Mouse (Mus musculus) embryonic facial prominence, embryonic 14.5 days (tissue): ENCODE results near the gene Ror1. TPM values are rescaled to one million over a fixed set of nuclear protein-coding genes. Genes with fewer than 3 reads are reported as not detected.

Source experiments
- ATAC-seq: fragments of 200-750 bp; cut with Nextera tagmentation; 2 replicates; pipeline ENCODE4 v1.8.0; 2017; ENCODE audit warnings: low read depth, moderate number of reproducible peaks, moderate TSS enrichment
- DNase-seq: peaks from one replicate; pipeline ENCODE4 v3.0.0-alpha.2; 2015; ENCODE audit warnings: low spot score
- H3K27ac ChIP-seq: fragments of 300-500 bp; sonication (generic); replicated peaks from 2 replicates; pipeline ENCODE4 v1.5.1; 2014; ENCODE audit warnings: low read depth, mild to moderate bottlenecking, low read length, moderate library complexity
- H3K27me3 ChIP-seq: fragments of 300-500 bp; sonication (generic); replicated peaks from 2 replicates; pipeline ENCODE4 v1.6.1; 2014; ENCODE audit warnings: low read length; ENCODE audit not compliant: control insufficient read depth, insufficient read depth
- H3K36me3 ChIP-seq: fragments of 300-500 bp; sonication (generic); 2 replicates; pipeline ENCODE4 v1.6.1; 2014; ENCODE audit warnings: low read length, mixed read lengths; ENCODE audit not compliant: control insufficient read depth, insufficient read depth
- H3K4me1 ChIP-seq: fragments of 300-500 bp; sonication (generic); 2 replicates; pipeline ENCODE4 v1.6.1; 2014; ENCODE audit warnings: antibody characterized with exemption, low read length; ENCODE audit not compliant: control insufficient read depth, insufficient read depth
- H3K4me2 ChIP-seq: fragments of 300-500 bp; sonication (generic); 2 replicates; pipeline ENCODE4 v1.6.1; 2014; ENCODE audit warnings: low read depth, mild to moderate bottlenecking, low read length, moderate library complexity, mixed read lengths
- H3K4me3 ChIP-seq: fragments of 300-500 bp; sonication (generic); 2 replicates; pipeline ENCODE4 v1.5.1; 2014; ENCODE audit warnings: low read depth, mild to moderate bottlenecking, low read length
- H3K9ac ChIP-seq: fragments of 300-500 bp; sonication (generic); 2 replicates; pipeline ENCODE4 v1.6.1; 2014; ENCODE audit warnings: low read depth, mild to moderate bottlenecking, low read length, moderate library complexity, mixed read lengths
- H3K9me3 ChIP-seq: fragments of 300-500 bp; sonication (generic); 2 replicates; pipeline ENCODE4 v1.6.1; 2016; ENCODE audit warnings: low read length; ENCODE audit not compliant: control insufficient read depth
- WGBS: fragments of 180-500 bp; shearing (Covaris S2); extraction: QIAGEN DNeasy Blood & Tissue Kit; methylation state at CpG from one replicate; pipeline ENCODE4 v1.1.7; 2014; 5-methylcytosine and 5-hydroxymethylcytosine counted together
- polyA plus RNA-seq: library from polyadenylated mRNA; unstranded; fragments of >200 nt; fragmentation: Nextera tagmentation; extraction: Ambion mirVana; gene quantifications from 2 replicates; pipeline ENCODE4 v1.2.1, GENCODE M21; 2014

Gene Ror1
- polyA plus RNA-seq, 1 experiment from 2014 or later = 10.2 TPM

DNA sequence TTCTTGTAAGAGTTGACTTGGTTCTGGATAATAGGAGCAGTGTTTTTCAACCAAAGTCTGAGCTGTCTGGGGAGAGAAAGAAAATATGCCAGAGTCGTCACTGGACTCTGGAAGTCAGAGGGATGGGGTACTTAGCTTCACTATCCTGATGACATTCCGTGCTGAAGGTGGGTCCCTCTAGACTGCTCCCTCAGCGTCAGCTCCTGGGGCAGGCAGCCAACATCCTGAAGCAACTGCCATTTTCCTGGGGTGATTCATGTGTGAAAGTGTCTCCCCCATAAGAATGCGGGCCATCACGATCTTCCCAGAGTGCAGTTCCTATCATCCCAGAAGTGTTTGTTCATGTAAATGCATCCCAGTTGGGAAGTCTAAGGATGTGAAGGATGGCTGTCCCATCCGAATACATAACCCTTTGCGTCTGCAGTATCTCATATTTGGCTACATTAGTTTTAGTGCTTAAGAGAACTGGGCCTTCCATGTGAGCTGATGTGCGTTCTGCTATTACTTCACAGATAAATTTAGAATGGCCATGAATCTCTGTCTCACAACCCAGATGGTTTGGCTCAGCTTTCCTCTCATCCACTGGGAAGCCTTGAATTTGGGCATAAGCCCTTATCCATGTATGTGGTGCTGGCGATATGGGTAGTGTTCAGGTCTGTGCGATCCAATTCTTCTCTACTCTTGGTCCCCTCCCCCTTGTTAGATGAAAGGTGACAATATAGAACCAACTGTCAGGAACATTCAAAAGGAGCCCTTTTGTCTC, 216.4 kb downstream of the Ror1 start:
- Histone ChIP-seq H3K4me2 (no peak overlapping the region), H3K36me3 (no peaks in the 10 kb centered on the region), H3K27ac (no peak overlapping the region), H3K4me3 (no peak overlapping the region), H3K27me3 (no peaks in the 10 kb centered on the region), H3K4me1 (peaks cover 8% of the 10 kb centered on the region; the same call in 1 of the 2 replicates), H3K9ac (no peak overlapping the region), H3K9me3 (no peaks in the 10 kb centered on the region)
- WGBS = 71% methylated on average over 10 of the region's 10 CpGs
- no peak for ATAC-seq
- DNase-seq = no peak

DNA sequence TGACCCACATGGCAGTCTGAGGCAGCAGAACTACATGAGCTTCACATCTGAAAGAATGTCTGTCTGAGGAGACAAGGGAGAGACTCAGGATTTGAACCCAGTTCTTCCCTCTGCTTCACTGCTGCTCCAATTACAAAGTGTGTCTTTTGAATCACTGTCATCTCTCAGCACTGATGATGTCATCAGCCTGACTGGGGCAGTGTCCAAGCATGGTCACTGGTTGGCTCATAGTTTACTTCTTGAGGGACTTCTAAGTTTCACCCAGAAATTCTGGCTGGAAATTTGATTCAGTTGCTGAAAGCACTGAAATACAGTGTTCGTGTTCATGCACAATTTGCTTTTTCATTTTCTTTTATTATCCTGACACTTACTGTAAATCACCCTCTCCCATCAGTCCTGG, 219.5 kb downstream of the Ror1 start:
- 49% methylated on average over 1 of the region's 1 CpGs for WGBS
- Histone ChIP-seq H3K9ac (no peak overlapping the region), H3K36me3 (no peaks in the 10 kb centered on the region), H3K9me3 (no peaks in the 10 kb centered on the region), H3K4me1 (no peaks in the 10 kb centered on the region), H3K4me2 (no peak overlapping the region), H3K4me3 (no peak overlapping the region), H3K27ac (no peak overlapping the region), H3K27me3 (no peaks in the 10 kb centered on the region)
- no peak for ATAC-seq
- DNase-seq = peak; percentile 11

DNA sequence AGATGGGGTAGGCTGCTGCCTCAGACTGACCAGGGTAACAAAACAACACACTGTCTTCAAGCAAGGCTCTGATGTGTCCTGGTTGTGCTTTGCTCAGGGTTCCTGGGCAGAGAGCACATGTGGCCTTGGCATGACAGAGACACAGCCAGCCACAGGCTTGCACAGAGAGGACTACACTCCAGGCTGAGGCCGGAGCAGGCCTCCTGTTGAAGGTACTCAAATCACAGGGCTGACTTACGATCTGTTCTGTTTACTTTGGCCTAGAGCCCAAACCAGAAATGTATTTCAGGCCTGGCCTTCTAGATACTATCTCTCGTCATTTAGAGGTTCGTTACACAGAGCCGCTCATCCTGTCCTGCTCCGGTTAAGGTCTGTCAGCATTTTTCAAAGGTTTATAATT, 226.2 kb downstream of the Ror1 start:
- WGBS = 26% methylated on average over 6 of the region's 6 CpGs
- Histone ChIP-seq H3K9ac (no peak overlapping the region), H3K36me3 (no peaks in the 10 kb centered on the region), H3K9me3 (no peaks in the 10 kb centered on the region), H3K27me3 (no peaks in the 10 kb centered on the region), H3K4me3 (no peak overlapping the region), H3K4me1 (peaks cover 10% of the 10 kb centered on the region), H3K27ac (no peak overlapping the region; the same call in 1 of the 2 replicates), H3K4me2 (no peak overlapping the region)
- peak; percentile 83 for ATAC-seq
- peak; percentile 89 for DNase-seq

DNA sequence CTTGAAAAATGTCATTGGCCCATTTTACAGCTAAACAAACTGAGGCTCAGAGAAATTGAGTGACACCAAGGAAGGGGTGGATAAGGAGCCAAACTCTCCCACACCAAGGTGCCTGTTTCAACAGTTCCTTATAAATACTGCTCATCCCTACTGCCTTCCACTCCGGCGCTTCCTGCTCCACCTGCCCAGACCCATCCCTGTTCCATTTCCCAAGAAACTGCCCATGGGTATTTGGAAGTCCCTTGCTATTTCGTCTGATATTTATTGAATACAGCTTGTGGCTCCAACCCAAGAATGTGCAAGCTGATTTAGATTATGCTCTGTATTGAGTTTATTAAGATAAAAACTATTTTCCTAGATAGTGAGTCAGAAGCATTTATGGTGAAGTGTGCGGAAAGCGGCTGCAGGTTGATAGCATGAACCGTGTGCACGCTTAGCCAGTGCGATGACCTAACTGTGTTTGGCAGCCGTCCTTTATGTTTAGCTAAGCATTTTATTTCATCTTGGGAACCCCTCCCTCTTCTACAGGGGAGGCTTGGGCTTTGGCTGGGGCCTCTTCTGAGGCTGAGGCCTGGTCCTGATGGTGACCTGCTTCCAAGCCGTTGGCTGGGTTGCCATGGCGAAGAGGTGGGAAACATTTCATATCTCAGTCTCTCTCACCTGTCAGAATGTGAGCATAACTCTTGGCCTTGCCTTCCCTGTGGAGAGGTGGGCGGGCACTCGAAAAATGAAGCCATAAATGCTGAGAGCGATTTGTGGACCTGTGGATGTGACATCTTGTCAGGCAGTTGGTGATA, 229.3 kb downstream of the Ror1 start:
- Histone ChIP-seq H3K9ac (no peak overlapping the region), H3K4me1 (peaks cover 10% of the 10 kb centered on the region), H3K36me3 (no peaks in the 10 kb centered on the region), H3K27me3 (no peaks in the 10 kb centered on the region), H3K27ac (no peak overlapping the region), H3K4me2 (no peak overlapping the region), H3K9me3 (no peaks in the 10 kb centered on the region), H3K4me3 (no peak overlapping the region)
- DNase-seq (peak; percentile 91), ATAC-seq (peak; percentile 71)
- 63% methylated on average over 14 of the region's 14 CpGs for WGBS

DNA sequence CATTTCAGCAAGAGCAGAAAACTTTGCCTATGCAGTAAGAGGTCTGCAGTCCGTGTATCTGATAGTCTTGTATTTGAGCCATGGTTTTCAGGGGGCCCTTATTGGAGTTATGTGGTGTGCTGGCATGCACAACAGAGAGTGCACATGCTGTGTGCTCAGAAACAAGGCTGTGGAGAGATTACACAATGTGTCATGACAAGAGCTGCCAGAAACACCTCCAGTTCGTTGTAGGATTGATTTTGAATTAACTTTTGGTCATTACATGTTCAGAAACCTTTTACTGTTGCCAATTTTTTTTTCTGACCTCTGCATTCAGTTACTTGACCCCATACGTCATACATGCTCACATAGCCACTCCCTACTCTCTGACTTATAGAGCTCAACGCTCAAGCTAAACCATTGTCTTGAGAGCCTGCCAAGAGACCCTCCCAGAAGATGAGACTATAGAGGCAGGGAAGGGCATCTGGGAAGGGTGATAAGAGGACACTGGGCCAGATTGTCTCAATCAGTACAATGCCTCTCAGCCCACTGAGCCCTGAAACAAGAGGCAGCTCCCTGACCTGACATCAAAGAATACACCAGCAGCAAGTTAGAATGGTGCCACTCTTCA, 232.9 kb downstream of the Ror1 start:
- H3K36me3 ChIP-seq = no peaks in the 10 kb centered on the region
- H3K9ac ChIP-seq = no peak overlapping the region
- H3K4me2 ChIP-seq = no peak overlapping the region
- ATAC-seq (no peak), DNase-seq (no peak)
- no peak overlapping the region for H3K27ac ChIP-seq
- WGBS = 51% methylated on average over 4 of the region's 4 CpGs
- no peaks in the 10 kb centered on the region for H3K4me1 ChIP-seq
- no peaks in the 10 kb centered on the region for H3K27me3 ChIP-seq
- no peak overlapping the region for H3K4me3 ChIP-seq
- H3K9me3 ChIP-seq = no peaks in the 10 kb centered on the region

DNA sequence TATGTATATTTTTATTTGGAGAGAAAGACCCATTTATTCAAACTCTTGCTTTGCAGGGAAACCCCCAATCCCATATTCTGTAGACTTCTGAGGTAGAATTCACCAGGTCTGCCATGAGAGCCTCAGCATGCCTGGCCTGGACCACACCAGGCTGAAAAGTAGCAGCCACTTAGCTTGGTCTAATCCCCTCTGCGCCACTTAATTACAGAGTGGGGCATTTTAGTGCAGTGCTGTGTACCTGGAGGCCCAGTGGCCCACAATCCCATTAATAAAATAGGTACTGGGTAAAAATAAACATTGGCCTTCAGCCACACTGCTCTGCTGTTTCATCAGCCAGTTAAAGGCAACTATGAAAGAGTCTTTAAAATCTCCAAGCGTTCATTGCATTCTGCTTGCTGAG, 239.6 kb downstream of the Ror1 start:
- H3K4me2 ChIP-seq = no peak overlapping the region
- no peak overlapping the region for H3K27ac ChIP-seq
- H3K9me3 ChIP-seq = no peaks in the 10 kb centered on the region
- peaks cover 12% of the 10 kb centered on the region for H3K4me1 ChIP-seq
- no peak for ATAC-seq
- H3K36me3 ChIP-seq = no peaks in the 10 kb centered on the region
- 56% methylated on average over 2 of the region's 2 CpGs for WGBS
- no peak overlapping the region for H3K4me3 ChIP-seq
- DNase-seq = no peak
- no peaks in the 10 kb centered on the region for H3K27me3 ChIP-seq
- no peak overlapping the region for H3K9ac ChIP-seq

DNA sequence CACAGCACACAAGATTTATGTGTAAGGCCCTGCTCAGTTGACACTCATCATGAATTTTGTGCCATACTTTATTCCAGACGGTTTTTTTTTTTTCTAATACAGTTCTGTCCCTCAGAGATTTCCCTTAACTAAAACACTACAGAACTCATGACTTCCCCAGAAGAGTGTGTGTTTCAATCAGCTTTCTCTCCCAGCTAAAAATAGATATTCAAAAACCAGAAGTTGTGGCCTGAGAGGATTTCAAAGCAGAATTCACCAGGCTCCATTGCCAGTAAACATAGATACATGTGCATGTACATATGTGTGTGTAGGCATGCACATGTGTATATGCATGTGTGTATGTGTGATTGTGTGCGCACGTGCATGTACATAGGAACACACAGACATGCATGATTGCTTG, 252.2 kb downstream of the Ror1 start:
- Histone ChIP-seq H3K36me3 (no peaks in the 10 kb centered on the region), H3K4me1 (peaks cover 3% of the 10 kb centered on the region), H3K4me2 (no peak overlapping the region), H3K9me3 (no peaks in the 10 kb centered on the region), H3K27me3 (no peaks in the 10 kb centered on the region), H3K9ac (no peak overlapping the region), H3K27ac (no peak overlapping the region), H3K4me3 (no peak overlapping the region)
- DNase-seq (no peak), ATAC-seq (no peak)
- whole genome bisulfite sequencing = 74% methylated on average over 3 of the region's 3 CpGs

DNA sequence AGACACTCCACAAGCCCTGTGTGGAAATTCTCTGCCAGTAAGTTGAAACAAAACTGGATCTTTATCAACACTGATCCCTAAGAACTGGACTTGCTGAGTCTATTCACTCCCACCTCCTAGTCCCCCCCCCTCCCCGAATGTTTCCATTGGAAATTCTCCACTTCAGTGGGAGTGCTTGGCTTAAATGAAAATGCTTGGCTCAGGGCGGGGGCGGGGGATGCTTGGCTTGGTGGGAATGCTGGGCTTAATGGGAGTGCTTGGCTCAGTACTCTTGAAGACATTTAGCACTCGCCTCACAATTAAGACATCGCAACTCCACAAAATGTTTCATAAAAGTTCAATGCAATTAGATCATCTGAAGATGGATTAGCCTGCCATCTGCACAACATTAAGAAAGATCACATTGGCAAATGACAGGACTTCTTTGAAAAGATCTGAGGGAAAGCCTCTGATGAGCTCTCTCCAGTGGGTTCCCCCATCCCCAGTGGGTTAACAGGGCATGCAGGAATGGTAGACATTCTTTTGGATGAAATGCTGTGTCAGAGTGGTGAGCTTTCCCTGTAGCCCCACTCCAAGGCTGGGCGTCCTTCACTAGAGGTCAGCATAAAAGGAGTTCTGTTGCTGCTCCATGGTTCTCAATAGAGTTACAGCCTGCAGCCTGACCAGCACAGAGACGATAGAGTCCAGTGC, 254.7 kb downstream of the Ror1 start:
- H3K4me2 ChIP-seq = no peak overlapping the region
- no peak overlapping the region for H3K9ac ChIP-seq
- WGBS = 81% methylated on average over 7 of the region's 7 CpGs
- H3K9me3 ChIP-seq = no peaks in the 10 kb centered on the region
- no peaks in the 10 kb centered on the region for H3K27me3 ChIP-seq
- ATAC-seq (no peak), DNase-seq (no peak)
- H3K27ac ChIP-seq = no peak overlapping the region
- H3K36me3 ChIP-seq = no peaks in the 10 kb centered on the region
- no peak overlapping the region for H3K4me3 ChIP-seq
- H3K4me1 ChIP-seq = peaks cover 3% of the 10 kb centered on the region
